ENCODE assay signal across 11 mouse cellular contexts in genomic region chr19:55702716-55703115, GRCm38 (mm10).
"Had no signal": no experiment of that assay in that cellular context is flagged by ENCODE, and none has a peak within 500 bp of the region (broad histone marks: within the 10 kb centered on the region; RNA-seq: fewer than 3 reads in every experiment).

No protein-coding gene starts in this region.

- H3K4me3 ChIP-seq: intestine, embryonic 15.5 days; limb, embryonic 15.5 days; liver, embryonic 13.5 days; midbrain, embryonic 13.5 days; myocyte; neural tube, embryonic 15.5 days had no signal

- ATAC-seq: intestine, embryonic 15.5 days; midbrain, embryonic 13.5 days had no signal

- H3K4me1 ChIP-seq: neural tube, embryonic 15.5 days had no signal

- H3K9me3 ChIP-seq: intestine, embryonic 15.5 days; limb, embryonic 15.5 days; liver, embryonic 13.5 days; midbrain, embryonic 13.5 days; neural tube, embryonic 15.5 days had no signal

- DNase-seq: layer of hippocampus, postnatal 36 days; liver, embryonic 13.5 days; right cerebral cortex, adult 18-20 months; spleen, adult 18-20 months; thymus, adult 18-20 months; thymus, postnatal 14 days had no signal

- H3K27ac ChIP-seq: intestine, embryonic 15.5 days; limb, embryonic 15.5 days; midbrain, embryonic 13.5 days; neural tube, embryonic 15.5 days had no signal

- H3K36me3 ChIP-seq: intestine, embryonic 15.5 days; limb, embryonic 15.5 days; liver, embryonic 13.5 days; midbrain, embryonic 13.5 days; neural tube, embryonic 15.5 days had no signal

- H3K4me2 ChIP-seq: intestine, embryonic 15.5 days; limb, embryonic 15.5 days; liver, embryonic 13.5 days; midbrain, embryonic 13.5 days; neural tube, embryonic 15.5 days had no signal

- H3K9ac ChIP-seq: intestine, embryonic 15.5 days; limb, embryonic 15.5 days; liver, embryonic 13.5 days; midbrain, embryonic 13.5 days; neural tube, embryonic 15.5 days had no signal

- H3K27me3 ChIP-seq: intestine, embryonic 15.5 days; midbrain, embryonic 13.5 days had no signal
